Mouse (Mus musculus): Measurements from ENCODE around the gene Pin1rt1. TPM values are rescaled to one million over a fixed set of nuclear protein-coding genes. Genes with fewer than 3 reads are reported as not detected.

Pin1rt1 gene
- polyA plus RNA-seq, 1 experiment from 2014 or later = 0.12 TPM

DNA sequence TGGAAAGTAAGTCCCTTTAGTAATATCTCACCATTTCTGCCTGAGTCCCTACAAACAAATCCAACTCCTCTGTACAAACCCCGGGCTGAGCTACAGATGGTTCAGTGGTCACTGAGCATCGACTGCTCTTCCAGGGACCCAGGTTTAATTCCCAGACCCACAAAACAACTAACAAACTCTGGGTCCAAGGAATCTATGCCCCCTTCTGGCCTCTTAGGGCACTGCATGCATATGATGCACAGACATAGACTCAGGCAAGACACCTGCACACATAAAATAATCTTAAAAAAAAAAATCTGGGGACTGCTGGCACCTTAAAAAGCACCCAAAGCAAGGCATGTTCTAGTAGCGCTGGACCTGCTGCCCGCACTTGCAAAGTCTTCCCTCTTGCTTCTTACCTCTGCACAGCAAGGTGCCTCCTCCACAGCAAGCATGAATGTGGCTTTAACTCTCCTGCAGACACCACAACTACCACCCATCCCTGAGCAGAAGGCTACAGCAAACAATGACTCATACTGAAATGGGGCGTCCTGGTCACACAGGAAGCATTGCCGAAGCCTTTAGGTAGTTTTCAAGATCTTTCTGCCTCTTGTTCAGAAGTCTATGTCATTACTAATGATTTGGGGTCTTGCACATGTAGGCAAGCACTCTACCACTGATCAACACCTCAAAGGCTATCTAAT, 46.9 kb downstream of the Pin1rt1 start:
- 85% methylated on average over 6 of the region's 6 CpGs for WGBS
- DNase-seq (ENCODE audit: extremely low spot score, low spot score) = no peak

More for the DNA sequence above, 46.9 kb downstream of the Pin1rt1 start:
- Histone ChIP-seq H3K36me3 (replicated peaks) (peaks cover 34% of the 10 kb centered on the region), H3K4me1 (no peaks in the 10 kb centered on the region), H3K27ac (no peak overlapping the region), H3K4me3 (no peak overlapping the region), H3K27me3 (ENCODE audit: poor library complexity, severe bottlenecking) (no peaks in the 10 kb centered on the region), H3K9me3 (no peaks in the 10 kb centered on the region)

Other genes with a start within 250 kb of the Pin1rt1 start
- 6.7 and 6.9 TPM in 2 replicates for gene Hipk3, start 221.9 kb downstream of the Pin1rt1 start, polyA plus RNA-seq (2016; fragmentation: Nextera tagmentation; extraction: Ambion mirVana)
- gene Cstf3, start 125.9 kb downstream of the Pin1rt1 start, polyA plus RNA-seq (2016; fragmentation: Nextera tagmentation; extraction: Ambion mirVana) = 96.5 and 104 TPM in 2 replicates
- 54.2 and 54.7 TPM in 2 replicates for gene Tcp11l1, start 4.2 kb downstream of the Pin1rt1 start, polyA plus RNA-seq (2016; fragmentation: Nextera tagmentation; extraction: Ambion mirVana)
- gene Depdc7, start 26.5 kb upstream of the Pin1rt1 start, polyA plus RNA-seq (2016; fragmentation: Nextera tagmentation; extraction: Ambion mirVana) = 3.2 and 3.7 TPM in 2 replicates
- gene Qser1, start 100.4 kb upstream of the Pin1rt1 start, polyA plus RNA-seq (2016; fragmentation: Nextera tagmentation; extraction: Ambion mirVana) = 11.5 and 11.8 TPM in 2 replicates
- 0.71 and 0.77 TPM in 2 replicates for gene Prrg4, start 133.5 kb upstream of the Pin1rt1 start, polyA plus RNA-seq (2016; fragmentation: Nextera tagmentation; extraction: Ambion mirVana)
- gene Ccdc73, start 151.4 kb upstream of the Pin1rt1 start, polyA plus RNA-seq (2016; fragmentation: Nextera tagmentation; extraction: Ambion mirVana) = 2.9 and 4.5 TPM in 2 replicates